Mouse (Mus musculus) ES-Bruce4 (cell line): ENCODE measurements at regions not wholly inside any gene's neighbourhood (a gene's known extent, or its start where the extent isn't known, plus 50 kb on each side); places are given as distances from the start of the nearest gene placed in this dataset.

ENCODE experiments used
- H3K27ac ChIP-seq: 2 replicates; pipeline ENCODE4 v1.5.1; 2012; ENCODE audit warnings: low read length, inconsistent platforms; ENCODE audit not compliant: insufficient read depth
- H3K27me3 ChIP-seq: 2 replicates; pipeline ENCODE4 v1.6.1; 2012; ENCODE audit warnings: mild to moderate bottlenecking, low read length, inconsistent platforms; ENCODE audit not compliant: control insufficient read depth, poor library complexity, insufficient read depth, severe bottlenecking
- H3K36me3 ChIP-seq: 2 replicates; pipeline ENCODE4 v1.6.1; 2012; ENCODE audit warnings: inconsistent platforms, mild to moderate bottlenecking, low read length, moderate library complexity; ENCODE audit not compliant: control insufficient read depth, poor library complexity, insufficient read depth, severe bottlenecking
- H3K4me1 ChIP-seq: one replicate; pipeline ENCODE4 v1.8.1; 2011; ENCODE audit warnings: low read length; ENCODE audit not compliant: control insufficient read depth, insufficient read depth
- H3K4me3 ChIP-seq: 2 replicates; pipeline ENCODE4 v1.5.1; 2011; ENCODE audit warnings: low read depth, mild to moderate bottlenecking, low read length
- H3K9ac ChIP-seq: 2 replicates; pipeline ENCODE4 v1.6.1; 2012; ENCODE audit warnings: low read depth, mild to moderate bottlenecking, inconsistent platforms; ENCODE audit not compliant: poor library complexity, severe bottlenecking
- H3K9me3 ChIP-seq: replicated peaks from 2 replicates; pipeline ENCODE4 v1.6.1; 2012; ENCODE audit warnings: mild to moderate bottlenecking, low read length, inconsistent platforms; ENCODE audit not compliant: control insufficient read depth, poor library complexity, insufficient read depth, severe bottlenecking
- CTCF ChIP-seq: IDR thresholded peaks from one replicate; pipeline ENCODE4 v1.8.1; 2011; ENCODE audit warnings: low read depth, low read length
- EP300 ChIP-seq: IDR thresholded peaks from 2 replicates; pipeline ENCODE4 v1.6.1; 2011; ENCODE audit warnings: low read depth, low read length; ENCODE audit not compliant: insufficient read depth
- POLR2A ChIP-seq: IDR thresholded peaks from one replicate; pipeline ENCODE4 v1.8.1; 2011; ENCODE audit warnings: low read length; ENCODE audit not compliant: insufficient read depth

GRCm38 (mm10) chr1:16790733-16791309, 697.7 kb upstream of the 4930444P10Rik start:
- no peaks in the 10 kb centered on the region for H3K4me1 ChIP-seq
- no peak overlapping the region for H3K4me3 ChIP-seq
- no peak overlapping the region for H3K27ac ChIP-seq
- TF ChIP-seq EP300 (no peak), POLR2A (no peak), CTCF (no peak)
- no peaks in the 10 kb centered on the region for H3K27me3 ChIP-seq
- H3K9me3 ChIP-seq, result no peaks in the 10 kb centered on the region
- H3K9ac ChIP-seq, result no peak overlapping the region
- H3K36me3 ChIP-seq, result no peaks in the 10 kb centered on the region

GRCm38 (mm10) chr1:16779791-16780190, 686.7 kb upstream of the 4930444P10Rik start:
- H3K4me1 ChIP-seq, result no peaks in the 10 kb centered on the region
- H3K9me3 ChIP-seq, result peaks cover 5% of the 10 kb centered on the region; the same call in 1 of the 2 replicates
- no peak overlapping the region for H3K9ac ChIP-seq
- H3K4me3 ChIP-seq, result no peak overlapping the region
- no peaks in the 10 kb centered on the region for H3K36me3 ChIP-seq
- no peak overlapping the region for H3K27ac ChIP-seq
- TF ChIP-seq EP300 (no peak), POLR2A (no peak), CTCF (no peak)
- no peaks in the 10 kb centered on the region for H3K27me3 ChIP-seq

GRCm38 (mm10) chr1:16760951-16761350, 667.8 kb upstream of the 4930444P10Rik start:
- no peaks in the 10 kb centered on the region for H3K36me3 ChIP-seq
- H3K9ac ChIP-seq, result no peak overlapping the region
- H3K27me3 ChIP-seq, result no peaks in the 10 kb centered on the region
- 0 out of 2 replicates have a peak, but pooled peaks cover 6% of the 10 kb centered on the region for H3K9me3 ChIP-seq
- TF ChIP-seq POLR2A, result no peak
- TF ChIP-seq EP300, result no peak
- TF ChIP-seq CTCF, result no peak
- H3K4me1 ChIP-seq, result no peaks in the 10 kb centered on the region
- no peak overlapping the region for H3K4me3 ChIP-seq
- no peak overlapping the region for H3K27ac ChIP-seq
